Mouse (Mus musculus) retina, postnatal 1 day (tissue): ENCODE results near the gene Ndufb4.
"Not testable (repeated sequence)": the region's sequence is repeated elsewhere in the genome, so short reads cannot be mapped to it uniquely, and the experiment has no call there.

ENCODE experiments used
- DNase-seq: peaks from one replicate; pipeline ENCODE4 v3.0.0-alpha.2; 2012

The Ndufb4 gene

DNA sequence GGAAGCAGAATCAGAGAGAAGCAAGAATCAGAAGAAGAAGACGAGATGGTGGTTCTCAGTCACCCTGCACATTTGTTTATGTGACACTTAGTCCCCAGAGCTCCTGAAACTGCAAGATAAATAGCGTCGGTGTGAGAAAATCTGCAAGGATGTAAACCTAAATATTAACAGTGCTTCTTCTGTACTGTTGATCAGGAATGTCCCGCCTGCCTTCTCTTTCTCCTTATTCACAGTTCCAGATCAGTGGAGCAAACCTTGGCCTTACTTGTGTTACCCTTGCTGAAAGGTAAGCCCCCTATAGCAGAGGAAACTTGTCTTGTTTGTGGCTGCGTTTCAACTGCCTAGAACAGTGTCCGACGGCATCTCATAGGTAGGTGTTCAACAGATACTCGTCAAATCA is 23.3 kb upstream of the Ndufb4 start:
- DNase-seq, result no peak

DNA sequence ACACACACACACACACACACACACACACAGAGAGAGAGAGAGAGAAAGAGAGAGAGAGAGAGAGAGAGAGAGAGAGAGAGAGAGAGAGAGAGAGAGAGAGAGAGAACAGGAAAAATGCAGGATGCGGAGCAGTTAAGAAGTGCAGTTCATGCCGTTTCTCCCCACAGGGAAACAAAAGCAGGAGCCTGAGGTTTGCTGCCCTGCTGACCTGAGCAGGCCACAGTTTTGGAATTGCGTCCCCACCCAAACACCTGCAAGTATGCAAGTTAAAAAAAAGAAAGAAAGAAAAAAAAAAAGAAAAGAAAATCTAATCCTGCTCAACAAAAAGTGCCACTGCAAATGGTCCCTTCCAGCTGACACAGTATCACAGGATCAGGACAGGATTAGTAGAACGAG is 22.4 kb upstream of the Ndufb4 start:
- DNase-seq, result no peak

DNA sequence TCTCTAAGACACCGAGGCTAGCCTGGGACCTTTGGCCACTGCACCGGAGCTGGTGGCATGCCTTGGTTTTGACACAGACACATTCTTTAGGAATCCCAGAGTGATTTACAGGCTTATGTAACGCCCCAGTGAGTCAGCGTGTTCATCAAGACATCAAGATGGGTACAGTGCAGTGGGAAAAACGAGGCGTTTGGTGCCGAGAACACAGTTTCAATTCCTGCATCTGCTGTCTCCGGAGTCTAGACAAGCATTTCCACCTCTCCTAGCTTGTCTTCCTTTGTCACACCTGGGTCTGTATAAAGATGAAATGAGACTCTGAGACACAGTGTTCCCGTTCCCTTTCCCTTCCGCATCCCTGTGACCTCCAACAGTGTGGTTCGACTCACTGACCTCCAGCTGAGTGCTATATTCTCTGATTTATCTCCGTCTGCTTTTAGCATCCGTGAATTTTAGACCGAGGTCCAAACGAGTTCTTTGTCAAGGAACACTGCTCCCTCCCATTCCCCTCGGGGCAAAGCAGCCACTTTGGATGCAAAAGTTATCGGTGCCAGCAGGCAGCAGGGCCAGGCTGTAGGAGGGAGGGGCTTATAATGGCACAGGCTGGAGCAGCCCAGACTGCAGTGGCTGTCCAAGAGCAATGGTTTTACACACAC is 21.9 kb upstream of the Ndufb4 start:
- DNase-seq, result peak; percentile 54

DNA sequence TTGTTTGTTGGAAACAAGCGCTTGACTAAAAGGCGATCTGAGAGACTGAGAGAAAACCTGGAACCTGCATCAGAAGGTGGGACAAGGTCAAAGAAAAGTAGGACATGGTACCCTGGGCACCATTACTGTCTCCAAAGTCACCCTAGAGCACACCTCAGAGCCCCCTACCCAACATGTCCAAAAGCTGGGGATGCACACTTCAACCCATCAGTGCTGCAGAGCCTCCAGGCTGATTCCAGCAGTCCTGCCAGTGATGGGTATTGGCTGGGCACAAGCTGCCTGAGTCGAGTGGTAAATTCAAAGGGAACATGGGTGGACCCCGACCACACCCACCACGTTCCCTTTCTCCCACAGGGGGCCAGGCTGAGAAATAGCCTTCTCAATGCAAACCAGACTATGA is 21.1 kb upstream of the Ndufb4 start:
- DNase-seq, result no peak

DNA sequence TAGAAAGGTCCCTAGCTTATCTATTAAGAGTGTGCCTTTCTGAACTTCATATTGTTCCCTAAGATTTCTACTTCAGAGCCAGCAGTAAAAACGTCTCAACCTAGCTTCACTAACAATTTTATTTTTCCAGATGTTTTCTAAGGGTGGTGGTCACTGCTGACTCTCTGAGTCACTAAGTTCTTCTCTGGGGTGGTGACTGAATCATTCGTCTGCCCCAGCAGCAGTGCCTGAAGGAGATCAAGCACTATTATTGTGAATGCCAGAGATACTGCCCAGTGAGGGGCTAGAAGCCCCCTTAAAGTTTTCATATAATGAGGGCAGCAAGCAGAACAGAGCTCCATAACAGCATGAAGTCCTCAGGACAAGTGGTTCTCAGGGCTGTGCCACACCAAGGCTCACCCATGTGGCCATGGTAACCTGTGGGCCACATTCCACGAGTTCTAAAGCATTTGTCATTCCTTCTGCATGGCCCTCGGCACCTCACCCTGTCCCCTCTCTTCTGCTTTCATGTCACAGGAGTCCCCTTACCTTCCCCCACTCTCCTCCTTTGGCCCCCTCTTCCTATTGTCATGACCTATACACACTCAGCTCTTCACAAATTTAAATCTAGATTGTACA is 16.5 kb upstream of the Ndufb4 start:
- no peak for DNase-seq

DNA sequence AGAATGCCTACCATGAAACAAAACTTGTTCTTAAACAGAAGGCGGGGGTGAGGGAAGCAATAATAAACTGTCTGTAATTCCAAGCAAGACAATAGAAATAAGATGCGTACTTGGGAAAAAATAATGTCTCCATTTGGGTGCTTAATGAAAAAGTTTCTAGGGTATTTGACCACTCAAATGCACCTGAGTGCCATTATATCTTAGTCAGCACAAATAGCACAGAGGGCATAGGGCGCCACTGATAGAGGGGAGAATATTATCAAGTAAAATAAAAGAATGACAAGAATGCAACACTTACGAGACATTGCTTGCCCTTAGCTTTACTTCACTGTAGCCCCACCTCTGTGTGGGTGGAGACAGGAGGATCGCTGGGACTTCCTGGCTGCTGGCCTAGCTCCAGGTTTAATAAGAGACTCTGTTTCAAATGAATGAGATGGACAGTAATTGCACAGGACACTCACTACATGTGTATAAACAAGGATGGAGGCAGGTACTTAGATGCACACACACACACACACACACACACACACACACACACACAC is 11.2 kb upstream of the Ndufb4 start:
- DNase-seq, result no peak

DNA sequence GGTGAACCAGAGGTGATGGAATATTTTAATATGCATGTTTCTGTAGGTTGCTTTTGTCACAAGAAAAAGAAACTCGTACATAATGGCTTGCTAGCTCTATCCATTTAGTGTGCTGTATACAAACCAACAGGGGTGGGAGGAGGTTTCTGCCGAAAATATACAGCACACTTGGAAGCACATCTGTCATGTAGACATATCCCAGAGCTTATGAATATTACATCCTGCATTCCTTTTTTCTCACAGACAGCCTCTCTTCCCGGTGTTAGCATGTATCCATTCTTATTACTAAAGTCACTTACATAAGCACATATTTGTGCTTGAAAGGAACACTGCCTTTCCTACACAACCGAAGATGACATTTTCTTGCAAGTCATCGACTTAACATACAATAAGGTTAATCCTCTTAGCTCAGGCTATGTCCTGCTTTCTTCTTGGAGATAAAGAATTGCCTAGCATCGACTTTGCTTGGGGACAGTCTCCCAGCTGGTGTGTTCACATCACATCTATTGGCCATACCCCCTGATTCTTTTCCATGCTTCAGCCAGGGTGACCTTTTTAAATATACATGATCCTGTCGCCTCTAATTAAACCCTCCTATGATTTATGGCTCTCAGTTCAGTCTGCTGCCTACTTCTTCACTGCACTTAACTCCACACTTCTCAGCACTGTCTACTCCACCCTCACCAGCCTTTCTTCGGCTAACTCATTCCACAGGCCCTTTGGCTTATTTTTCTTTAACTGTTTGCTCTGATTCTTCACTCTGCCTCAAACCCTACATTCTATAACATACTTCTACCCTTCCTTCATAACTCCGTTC is 9.6 kb upstream of the Ndufb4 start:
- peak; percentile 41 for DNase-seq

DNA sequence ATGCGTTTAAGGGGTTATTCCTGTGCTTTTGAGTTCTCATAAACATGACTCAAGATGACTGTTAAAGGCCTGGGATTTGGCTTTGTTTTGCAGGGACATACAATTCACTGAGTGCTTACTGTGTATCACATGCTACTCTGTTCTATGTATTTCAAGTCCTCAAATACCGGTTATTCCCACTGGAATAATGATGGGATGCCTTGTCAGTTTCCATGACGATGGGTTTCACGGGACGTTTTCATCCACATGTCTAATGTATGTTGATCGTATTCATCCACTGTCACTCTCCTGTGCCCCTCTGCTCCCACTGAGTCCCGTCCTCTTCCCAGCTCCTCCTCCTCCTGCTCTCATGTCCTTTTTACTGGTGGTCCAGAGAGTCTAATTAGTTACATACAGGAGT is 2.5 kb upstream of the Ndufb4 start:
- no peak for DNase-seq

DNA sequence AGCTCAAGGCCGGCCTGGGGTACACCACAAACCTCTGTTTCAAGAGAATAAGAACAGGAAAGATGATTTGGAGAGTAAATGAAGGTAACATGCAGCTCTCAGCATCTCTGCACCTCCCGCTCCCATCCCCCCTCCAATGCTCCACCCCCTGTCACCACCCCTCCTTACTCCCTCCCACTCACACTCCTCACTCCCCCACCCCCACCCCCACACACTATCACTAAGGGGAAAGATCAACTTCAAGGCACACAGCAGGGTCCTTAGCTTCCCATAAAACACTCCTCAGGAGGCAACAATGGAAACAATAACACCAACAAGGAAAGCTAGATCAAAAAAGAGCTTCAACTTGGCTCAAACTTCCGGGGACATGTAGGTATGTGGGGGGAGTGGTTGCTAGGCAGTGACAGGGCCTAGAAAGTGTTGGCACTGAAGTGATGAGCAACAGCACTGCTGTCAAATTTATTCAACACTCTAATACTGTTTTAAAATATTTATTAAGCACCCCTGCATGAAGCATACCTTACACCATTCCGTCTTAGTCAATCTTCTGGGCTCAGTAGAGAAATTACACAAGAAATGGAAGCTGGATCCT is 1.6 kb upstream of the Ndufb4 start:
- DNase-seq, result no peak

DNA sequence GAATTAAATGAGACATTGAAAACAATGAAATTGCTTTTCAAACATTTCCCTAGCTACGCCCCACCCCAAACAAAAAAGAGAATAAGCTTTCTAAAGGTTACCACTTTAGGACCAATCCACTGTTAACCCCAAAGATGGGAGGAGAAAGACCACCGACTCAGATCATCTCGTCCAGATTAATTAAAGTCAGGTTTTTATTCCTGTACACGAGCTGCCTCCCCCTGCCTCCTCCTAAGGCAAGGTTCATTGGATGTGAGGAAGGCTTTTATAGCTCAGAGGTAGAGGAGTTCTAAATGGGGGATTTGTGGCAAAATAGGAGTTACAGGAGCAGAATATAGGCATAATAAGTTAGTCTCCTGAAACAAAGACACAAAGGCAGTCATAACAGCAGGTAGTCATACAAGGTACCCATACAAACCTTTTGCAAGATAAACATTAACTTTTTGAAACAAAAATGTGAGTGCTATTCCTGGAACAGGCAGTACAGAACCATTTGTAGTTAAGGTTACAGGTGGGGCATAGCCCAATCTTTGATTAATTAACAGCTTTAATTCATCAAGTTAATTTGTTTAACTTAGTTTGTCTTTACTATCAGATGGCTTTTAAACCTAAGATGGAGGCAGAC is 690 bp upstream of the Ndufb4 start:
- DNase-seq, result no peak

DNA sequence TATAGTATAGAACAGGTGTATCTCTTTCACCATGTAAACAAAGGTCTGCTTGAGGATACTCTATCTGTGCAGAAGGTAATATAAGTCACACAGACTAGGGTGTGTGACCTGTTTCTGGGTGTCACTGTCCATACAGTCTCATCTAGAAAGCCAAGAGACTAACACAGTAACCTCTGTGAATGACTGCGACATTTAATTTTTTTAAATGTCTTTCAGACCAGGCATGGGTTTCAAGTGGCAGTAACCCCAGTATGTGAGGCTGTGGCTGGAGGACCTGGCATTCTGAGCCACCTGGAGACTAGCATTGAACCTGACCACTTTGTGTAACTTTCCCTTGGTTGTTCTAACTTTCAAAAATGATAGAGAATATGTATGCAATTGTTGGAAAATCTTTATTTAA is 1.2 kb downstream of the Ndufb4 start:
- no peak for DNase-seq

DNA sequence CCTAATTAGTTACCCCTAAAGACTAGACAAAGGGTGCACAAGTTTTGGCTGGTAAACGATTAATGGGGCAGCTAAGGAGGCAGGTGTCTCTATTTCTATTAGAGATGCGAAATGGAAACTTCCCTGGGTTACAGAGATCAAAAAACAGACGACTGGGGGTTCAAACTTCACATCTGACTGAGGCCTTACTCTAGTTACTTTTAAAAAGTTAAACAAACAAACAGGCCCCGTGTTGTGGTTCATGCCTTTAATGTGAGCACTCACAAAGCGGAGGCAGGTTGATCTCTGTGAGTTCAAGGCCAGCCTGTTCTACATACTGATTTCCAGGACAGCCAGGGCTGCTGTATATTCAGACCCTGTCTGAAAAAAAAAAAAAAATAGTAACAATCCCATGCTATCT is 1.6 kb downstream of the Ndufb4 start:
- no peak for DNase-seq

DNA sequence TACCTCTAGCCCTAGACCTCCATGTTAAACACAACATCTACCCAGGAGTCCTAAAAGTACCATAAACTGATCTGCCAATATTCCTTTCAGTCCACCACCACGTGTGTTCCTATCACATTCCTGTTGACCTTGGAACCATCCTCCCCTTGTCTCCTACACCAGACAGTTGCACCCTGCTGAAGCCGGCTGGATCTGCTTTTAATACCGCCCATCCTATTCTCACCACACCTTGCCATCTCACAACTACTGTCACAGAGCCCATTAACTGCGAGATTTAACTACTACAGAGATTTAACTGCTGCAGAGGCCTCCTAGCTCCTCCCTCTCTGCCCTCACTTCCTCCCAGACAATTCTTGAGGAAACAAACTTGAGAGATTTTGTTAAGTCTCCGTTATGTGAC is 2.8 kb downstream of the Ndufb4 start:
- no peak for DNase-seq

DNA sequence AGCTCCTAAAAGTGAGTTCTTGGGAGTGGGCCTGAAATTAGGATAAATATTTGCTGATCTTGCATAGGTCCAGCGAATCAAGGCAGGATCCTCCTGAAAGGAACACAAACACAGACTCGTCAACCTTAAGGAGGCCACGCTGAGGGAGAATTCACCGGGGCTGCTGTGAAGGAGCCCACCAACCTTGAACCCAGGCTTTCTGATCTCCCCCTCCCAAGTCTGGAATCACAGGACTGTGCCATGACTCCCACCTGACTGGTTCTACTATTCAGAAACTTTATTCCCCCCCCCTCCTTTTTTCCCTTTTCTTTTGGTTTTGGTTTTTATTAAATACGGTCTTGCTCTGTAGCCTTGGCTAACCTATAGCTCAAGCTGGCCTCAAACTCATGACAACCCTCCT is 5.2 kb downstream of the Ndufb4 start:
- no peak for DNase-seq

DNA sequence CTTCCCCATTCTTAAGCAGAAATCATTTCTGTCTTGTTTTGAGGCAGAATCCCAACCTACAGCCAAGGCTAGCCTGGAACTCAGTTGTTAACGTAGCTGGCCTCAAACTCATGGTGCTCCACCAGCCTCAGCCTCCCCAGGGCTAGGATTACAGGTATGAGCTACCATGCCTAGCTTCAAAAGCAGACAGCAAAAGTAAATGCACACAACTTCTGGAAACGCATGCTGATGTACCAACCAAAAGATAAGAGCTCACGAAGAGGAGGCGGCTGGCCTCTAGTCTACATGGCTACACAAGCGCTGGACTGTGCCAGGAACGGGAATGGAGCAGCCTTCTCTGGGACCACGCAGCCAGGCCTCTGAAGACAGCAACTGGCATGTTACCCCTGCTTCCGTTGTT is 6.3 kb downstream of the Ndufb4 start:
- DNase-seq, result no peak

DNA sequence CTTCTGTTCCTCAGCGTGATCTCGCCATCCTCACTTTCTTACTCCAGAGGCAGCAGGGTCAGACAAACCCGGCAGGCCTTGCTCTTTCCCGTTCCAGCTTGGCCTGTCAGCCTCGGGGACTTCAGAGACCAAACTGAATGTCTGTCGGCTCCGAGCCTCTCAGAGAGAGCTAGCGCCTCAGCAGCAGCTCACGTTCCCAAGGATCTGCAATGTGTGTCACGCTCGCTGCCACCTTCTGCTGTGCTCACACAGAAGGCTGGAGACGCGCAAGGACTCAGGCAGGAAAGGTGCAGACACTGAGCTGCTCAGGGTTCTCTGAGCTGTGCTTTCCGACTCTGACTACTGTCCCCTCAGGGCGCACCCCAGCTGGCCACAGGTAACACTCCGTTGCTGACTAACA is 7.2 kb downstream of the Ndufb4 start:
- peak; percentile 31 for DNase-seq

DNA sequence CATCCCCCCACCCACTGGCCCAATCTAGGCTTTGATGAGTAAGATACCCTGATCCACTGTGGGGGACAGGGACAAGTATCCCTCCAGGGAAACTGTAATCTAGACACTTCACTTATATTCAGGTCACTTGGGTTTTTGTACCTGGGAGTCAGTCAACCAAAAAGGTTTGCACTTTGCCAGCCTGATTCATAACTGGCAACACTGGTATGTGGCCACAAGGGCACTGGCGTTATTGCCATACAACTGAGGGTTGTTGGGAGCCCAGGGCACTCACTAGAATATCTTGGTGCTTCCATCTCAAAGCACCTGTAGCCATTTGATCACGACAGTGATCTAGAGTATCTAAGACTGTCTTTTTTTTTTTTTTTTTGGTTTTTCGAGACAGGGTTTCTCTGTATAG is 8.5 kb downstream of the Ndufb4 start:
- DNase-seq, result no peak

DNA sequence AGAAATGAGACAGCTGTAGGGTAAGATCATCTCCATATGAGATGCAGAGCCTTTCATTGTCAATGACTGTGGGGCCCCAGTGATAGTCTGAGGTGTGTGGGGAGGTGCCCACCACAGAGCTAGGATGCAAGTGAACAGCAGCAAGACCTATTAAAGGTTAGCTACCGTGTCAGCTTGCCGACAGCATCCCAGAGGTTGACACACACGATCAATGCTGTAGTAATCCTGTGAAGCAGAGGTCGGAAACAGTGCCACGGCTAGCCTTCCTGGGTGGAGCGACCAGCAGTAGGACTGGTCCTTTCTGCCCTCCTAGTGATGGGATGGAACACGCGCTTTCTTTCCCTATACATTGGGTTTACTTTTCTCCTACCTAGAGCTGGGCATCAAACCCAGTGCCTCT is 9.0 kb downstream of the Ndufb4 start:
- DNase-seq, result no peak

DNA sequence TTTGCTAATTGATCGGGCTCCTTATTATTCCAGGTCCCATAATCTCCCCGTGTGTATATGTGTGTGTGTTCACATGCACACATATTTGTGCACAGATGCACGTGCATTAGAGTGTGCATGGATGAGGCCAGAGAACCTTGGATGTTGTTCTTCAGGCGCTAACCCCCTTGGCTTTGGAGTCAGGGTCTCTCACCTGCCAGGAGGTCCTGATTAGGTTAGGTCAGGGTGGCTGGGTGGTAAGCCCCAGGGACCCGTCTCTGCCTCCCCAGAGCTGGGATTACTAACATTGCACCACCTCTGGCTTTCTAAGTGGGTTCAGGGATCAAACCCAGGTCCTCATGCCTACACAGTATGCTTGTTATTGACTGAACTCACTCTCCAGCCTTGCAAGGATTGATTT is 9.8 kb downstream of the Ndufb4 start:
- DNase-seq, result no peak

DNA sequence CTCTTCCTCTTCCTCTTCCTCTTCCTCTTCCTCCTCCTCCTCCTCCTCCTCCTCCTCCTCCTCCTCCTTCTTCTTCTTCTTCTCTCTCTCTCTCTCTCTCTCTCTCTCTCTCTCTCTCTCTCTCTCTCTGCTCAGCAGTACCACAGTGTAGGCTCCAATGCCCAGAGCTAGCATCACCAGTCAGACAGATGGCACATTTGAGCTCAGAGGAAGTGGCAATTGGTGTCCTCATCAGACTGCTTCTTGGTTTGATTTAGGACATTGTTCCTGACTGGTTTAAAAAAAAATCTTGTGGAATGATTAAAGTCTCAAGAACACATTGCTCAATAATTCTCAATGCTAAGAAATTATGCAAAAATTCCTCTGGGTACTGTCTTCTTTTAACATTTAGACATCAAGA is 13.7 kb downstream of the Ndufb4 start:
- DNase-seq, result not testable (repeated sequence)

DNA sequence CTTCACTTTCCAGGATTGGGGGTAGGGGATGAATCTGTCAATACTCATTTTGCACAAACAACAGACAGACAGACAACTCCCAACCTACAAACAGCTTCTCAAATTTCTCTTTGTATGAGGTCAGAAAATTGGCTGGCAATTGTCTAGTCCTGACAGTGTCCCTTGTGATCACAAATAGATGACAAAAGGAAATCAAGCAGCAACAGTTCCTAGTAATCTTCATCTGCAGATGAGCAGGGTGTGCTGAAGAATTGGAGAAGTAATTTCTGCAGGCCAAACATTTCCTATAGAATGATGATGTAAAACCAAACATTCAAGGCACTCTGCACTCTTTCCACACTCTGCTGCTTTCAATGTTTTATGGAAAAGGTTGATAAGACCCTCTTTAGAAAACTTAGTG is 16.5 kb downstream of the Ndufb4 start:
- DNase-seq, result no peak

DNA sequence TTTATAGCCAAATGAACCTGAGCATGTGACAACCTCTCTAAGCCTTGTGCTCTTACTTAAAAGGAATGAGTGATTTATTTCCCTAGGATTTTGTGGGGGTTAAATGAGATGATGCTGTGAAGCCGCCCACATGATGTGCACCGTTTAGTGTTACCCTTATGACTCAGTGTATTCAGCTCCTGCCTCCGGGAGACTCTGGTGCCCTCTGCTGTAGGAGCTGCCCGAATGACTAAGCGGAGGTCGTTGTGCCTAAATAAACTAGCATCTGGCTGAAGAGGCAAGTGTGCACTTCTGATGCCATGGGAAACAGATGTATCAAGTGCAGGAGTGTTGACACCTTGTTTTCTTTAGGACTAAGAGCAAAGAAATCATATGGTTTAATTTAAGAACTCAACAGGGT is 18.1 kb downstream of the Ndufb4 start:
- DNase-seq, result no peak

DNA sequence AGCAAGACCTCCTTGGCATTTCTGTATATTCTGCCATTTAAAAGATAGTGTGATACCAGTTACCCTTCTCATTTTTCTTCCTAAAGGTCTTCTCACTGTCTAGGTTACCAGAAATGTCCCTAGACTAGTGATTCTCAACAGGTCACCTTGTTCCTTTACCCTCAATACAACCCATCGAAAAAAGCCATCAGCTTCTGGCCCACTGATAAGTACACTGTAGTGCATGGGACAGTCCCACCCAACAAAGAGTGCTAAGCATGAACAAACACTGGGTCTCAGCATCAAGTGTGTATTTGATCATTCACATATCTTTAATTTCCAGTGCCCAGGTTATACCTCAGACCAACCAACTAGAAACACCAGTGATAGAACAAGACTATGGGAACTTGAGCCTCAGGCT is 19.2 kb downstream of the Ndufb4 start:
- DNase-seq, result no peak
